Mouse (Mus musculus) brain, embryonic 14.5 days (tissue): ENCODE measurements around the gene Cachd1.

ENCODE experiments used
- CTCF ChIP-seq: fragments of 200-500 bp; IDR thresholded peaks from 2 replicates; pipeline ENCODE4 v1.5.1; 2012; ENCODE audit warnings: inconsistent platforms, mild to moderate bottlenecking, moderate library complexity, borderline replicate concordance; ENCODE audit not compliant: insufficient read depth, insufficient read length; ENCODE audit errors: extremely low read depth
- POLR2A ChIP-seq: fragments of 200-500 bp; IDR thresholded peaks from 2 replicates; pipeline ENCODE4 v1.6.1; 2012; ENCODE audit warnings: mild to moderate bottlenecking, inconsistent platforms, borderline replicate concordance; ENCODE audit not compliant: poor library complexity, insufficient read depth, insufficient read length, severe bottlenecking; ENCODE audit errors: extremely low read depth

- no peak for TF ChIP-seq CTCF
- TF ChIP-seq POLR2A = no peak
Observed at GRCm38 (mm10) chr4:100910605-100911330, 134.3 kb downstream of the Cachd1 start.
